Mouse (Mus musculus) adipose tissue, adult 10 weeks (tissue): ENCODE results near the gene F10. TPM values are rescaled to one million over a fixed set of nuclear protein-coding genes. Genes with fewer than 3 reads are reported as not detected.

Experiments
- polyA plus RNA-seq: library from polyadenylated mRNA; stranded (reverse); fragments of 350-450 nt; fragmentation: Illumina TruSeq; extraction: RNeasy Lipid Tissue Mini Kit (QIAGEN cat#74804); gene quantifications from one replicate; pipeline ENCODE4 v1.2.3, GENCODE M21; 2014; ENCODE audit warnings: low read depth, low replicate concordance

Gene F10
- 1.1 TPM for polyA plus RNA-seq

DNA sequence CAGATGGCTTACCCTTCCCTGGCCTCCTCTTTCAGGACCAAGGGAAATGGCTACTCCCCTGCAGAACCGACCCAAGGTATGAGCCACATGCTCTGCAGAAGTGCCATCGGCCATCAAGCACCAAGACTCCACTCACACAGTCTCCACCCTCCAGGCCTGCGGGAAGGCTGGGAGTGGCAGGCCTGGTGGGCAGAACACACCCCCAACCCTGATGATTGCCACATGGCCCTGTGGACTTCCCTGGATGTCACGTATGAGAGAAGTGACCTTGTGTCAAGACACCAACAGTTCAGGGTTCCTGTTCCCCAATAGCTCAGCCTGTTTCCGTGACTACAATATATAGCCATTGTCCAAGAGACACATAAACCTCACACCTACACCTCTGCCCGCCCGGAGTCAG, at the start of gene F10:
Gene F10 (plus strand): TSS at position 294 of the 400 bp plus-strand sequence.

DNA sequence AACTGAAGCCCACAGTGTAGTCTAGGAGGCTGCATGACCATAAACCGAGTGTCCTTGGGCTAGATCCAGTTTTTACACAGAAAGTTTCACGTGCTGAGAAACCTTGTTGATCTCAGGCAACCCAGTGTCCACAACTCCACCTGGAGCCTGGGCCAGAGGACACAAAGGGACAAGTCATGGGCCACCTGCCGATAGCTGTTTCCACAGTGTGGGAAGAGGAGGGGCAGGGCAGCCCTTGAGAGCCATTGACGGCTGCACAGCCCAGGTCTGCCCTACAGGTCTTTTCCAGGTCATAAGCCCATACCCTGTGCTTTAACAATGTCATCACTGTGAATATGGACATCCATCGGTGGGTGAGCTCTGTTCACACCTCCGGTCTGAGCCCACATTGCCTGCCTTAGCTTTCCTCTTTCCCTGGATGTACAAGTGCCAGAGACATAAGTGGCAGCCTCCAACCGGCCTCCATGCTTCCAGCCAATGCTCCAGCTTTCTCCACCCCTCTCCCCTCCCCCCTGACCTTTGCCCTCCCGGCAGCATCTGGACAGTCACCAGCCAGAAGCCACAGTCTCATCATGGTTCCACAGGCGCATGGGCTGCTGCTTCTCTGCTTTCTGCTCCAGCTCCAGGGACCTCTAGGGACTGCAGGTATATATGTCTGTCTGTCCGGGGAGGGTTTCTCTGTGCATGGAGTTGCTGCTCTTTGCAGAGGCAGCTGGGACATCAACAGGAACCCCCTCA, 11.5 kb upstream of the F10 start, which contains the start of gene F7:
Gene F7 (plus strand): TSS at position 548 of the 738 bp plus-strand sequence.

DNA sequence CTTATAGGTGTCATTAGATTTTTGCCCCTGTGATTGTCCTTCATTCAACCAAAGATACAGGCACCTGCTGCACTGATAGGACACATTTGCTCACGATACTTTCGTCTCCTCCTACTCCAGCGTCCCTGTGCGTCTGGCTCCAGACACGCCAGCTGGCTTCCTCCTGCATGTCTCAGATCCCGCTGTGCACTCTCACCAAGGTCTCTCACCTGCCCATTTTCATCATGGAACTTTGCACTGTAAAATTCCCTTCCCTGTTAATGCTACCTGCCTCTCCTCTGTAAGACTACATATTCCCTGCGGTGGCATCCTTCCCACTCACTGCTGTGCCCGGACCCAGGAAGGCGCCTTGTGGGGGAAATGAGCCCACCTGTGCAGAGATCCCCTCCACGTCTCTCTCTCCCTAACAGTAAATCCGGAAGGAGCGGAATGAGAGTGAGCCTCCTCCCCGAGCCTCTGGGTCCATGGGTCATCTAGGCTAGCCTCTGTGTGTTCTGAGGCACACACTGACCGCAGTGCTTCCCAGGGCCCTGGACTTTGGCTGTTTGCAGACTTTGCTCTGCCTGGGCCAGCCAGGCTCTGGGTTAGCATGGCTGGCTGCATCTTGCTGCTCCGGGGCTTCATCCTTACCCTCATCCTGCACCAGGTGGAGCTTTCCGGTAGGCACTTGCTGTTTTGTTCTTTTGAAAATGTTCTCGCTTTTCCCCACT, 23.5 kb downstream of the F10 start, which contains the start of gene Proz:
Gene Proz (plus strand): TSS at position 474 of the 710 bp plus-strand sequence.

DNA sequence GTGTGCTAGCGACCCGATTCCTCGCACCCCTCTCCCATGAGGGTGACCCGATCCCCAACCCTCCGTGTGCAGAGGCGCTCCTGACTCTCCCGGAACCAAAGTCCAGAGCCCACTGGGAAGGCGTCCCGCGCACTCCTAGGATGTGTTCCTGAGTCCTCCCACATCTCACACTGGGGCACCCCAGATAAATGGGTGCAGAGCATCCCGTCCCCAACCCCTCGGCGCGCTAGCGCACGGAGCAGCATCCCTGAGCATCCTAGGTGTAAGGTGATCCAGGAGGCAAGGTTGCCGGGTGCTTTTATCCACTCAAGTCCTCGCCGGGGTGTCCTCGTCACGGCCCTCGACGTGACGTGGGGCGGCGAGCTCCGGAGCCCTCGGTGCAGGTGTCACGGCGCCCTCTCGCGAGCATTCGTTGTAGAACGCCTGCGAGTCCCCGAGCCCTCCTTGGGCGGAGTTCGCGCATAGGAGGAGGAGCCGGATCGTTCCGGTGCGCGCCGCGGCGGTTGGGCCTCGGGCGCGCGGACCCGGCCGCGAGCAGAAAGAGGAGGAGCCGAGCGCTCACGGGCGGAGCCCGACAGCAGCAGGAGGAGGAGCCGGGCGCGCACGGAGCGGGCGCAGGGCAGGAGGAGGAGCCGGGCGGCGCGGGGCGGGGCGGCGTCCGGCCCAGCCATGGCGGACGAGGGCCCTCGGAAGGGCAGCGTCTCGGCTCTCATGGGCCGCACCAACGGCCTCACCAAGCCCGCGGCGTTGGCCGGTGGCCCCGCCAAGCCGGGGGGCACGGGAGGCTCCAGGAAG, 68.2 kb downstream of the F10 start, which contains the start of the genes Pcid2 and Cul4a:
Gene Pcid2 (minus strand): TSS at position 373 of the 795 bp plus-strand sequence.
Gene Cul4a (plus strand): TSS at position 535 of the 795 bp plus-strand sequence.

Other genes with a start within 250 kb of the F10 start
- gene Mcf2l, start 163.5 kb upstream of the F10 start, polyA plus RNA-seq, result 18.5 TPM
- 0.91 TPM for gene F7, start 11.3 kb upstream of the F10 start, polyA plus RNA-seq
- 0.97 TPM for gene Proz, start 23.6 kb downstream of the F10 start, polyA plus RNA-seq
- 18.5 TPM for gene Pcid2, start 68.2 kb downstream of the F10 start, polyA plus RNA-seq
- 53.9 TPM for gene Cul4a, start 68.3 kb downstream of the F10 start, polyA plus RNA-seq
- gene Lamp1, start 121.9 kb downstream of the F10 start, polyA plus RNA-seq, result 773 TPM
- 14.5 TPM for gene Grtp1, start 163.3 kb downstream of the F10 start, polyA plus RNA-seq
- not detected for gene Adprhl1, start 216.9 kb downstream of the F10 start, polyA plus RNA-seq